Mouse (Mus musculus) heart, adult 2 months (tissue): Measurements from ENCODE around the gene Ctbs.

Source experiments
- EP300 ChIP-seq: fragments of 200-500 bp; IDR thresholded peaks from 2 replicates; pipeline ENCODE4 v1.6.1; 2011; ENCODE audit warnings: low read depth, low read length, control low read depth; ENCODE audit not compliant: insufficient read depth
- POLR2A ChIP-seq: fragments of 200-500 bp; IDR thresholded peaks from 2 replicates; pipeline ENCODE4 v1.6.1; 2011; ENCODE audit warnings: mild to moderate bottlenecking, low read depth, low read length, control low read depth; ENCODE audit not compliant: insufficient read depth

GRCm38 (mm10) chr3:146413992-146414391, 35.6 kb upstream of the Ctbs start:
- TF ChIP-seq EP300 = no peak
- no peak for TF ChIP-seq POLR2A
